Mouse (Mus musculus): ENCODE data around the gene Samhd1.

GRCm38 (mm10) chr2:157095005-157095755 is 39.9 kb downstream of the Samhd1 start:
- TF ChIP-seq CTCF (IDR thresholded peaks at IDR 0.05; ENCODE audit: low read depth) (peak; percentile 93), EP300 (IDR thresholded peaks at IDR 0.05; ENCODE audit: low read depth) (no peak)

Data from heart, postnatal 0 days (tissue).